Mouse (Mus musculus): ENCODE data around the gene Gm42742.

Gm42742 gene

DNA sequence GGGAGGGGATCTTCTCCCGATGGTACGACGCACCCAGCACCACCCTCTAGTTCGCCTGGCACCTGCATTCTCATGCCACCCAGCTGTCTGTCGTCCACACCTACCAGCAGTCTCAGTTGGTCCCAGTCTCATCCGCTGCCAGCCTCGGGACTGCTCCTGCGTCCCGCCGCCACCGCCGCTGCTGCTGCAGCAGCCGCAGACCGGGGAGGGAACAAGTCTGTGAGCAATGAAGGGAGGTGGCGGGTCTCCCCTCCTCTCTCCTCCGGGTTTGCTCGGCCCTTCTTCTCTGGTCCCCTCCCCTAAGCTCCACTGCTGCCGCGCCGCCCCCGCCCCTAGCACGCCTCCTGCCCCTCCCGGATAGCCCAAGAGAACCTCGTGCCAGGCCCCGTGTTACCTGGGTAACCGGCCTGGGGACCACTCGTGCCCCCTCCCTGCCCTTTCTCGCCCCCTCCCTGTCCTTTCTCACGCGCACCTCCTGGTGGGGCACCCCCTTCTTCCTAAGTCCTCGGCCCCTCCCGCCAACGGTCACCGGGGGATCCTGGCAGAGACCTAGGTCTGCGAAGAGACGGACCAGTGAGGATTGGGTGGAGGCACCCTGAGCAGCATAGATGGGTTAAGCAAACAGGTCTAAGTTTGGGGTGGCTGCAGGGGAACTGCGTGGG is at the start of gene Gm42742, which contains the start of gene Prrt2:
Gene Gm42742 (minus strand): TSS at position 197 of the 662 bp plus-strand sequence.
Gene Prrt2 (minus strand): TSS at position 311 of the 662 bp plus-strand sequence.
- DNase-seq (ENCODE audit: low spot score in 2 of 2) = peak; percentile 71 to 75

DNA sequence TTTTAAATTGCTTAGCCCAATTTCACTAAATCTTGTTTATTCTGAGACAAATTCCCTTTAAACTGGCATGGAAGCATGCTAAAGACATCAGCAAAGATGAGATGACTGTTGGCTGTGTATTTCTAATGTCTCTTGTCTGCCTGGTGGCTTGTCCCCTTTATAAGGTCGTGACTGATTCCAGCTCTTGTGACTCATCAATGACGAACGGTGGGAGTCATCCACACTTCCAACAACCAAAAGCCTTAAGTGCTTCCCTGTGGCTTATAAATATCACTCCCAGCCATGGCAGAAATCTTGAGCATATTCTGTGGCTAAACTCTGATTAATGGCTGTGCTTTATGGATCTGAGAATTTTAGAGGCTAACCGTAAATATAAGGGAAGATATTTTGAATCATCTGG is 45.4 kb upstream of the Gm42742 start:
- DNase-seq (ENCODE audit: low spot score in 2 of 2) = no peak

DNA sequence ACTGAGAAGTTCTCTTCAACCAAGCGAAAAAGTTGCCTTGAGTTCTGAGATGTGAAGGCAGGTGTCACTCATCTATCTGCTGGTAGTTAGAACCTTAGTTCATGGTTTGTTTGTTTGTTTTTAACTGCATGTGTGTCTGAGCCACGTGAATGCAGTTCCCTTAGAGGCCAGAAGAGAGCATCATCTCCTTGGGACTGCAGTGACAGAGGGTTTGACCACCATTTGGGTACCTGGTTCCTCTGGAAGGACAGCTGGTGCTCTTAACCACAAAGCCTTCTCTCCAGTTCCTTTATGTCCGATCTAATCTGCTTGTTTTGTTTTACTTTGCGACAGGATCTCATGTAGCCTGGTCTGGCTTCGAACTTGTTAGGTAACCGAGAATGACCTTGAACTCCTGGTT is 44.6 kb upstream of the Gm42742 start:
- no peak for DNase-seq (ENCODE audit: low spot score in 2 of 2)

DNA sequence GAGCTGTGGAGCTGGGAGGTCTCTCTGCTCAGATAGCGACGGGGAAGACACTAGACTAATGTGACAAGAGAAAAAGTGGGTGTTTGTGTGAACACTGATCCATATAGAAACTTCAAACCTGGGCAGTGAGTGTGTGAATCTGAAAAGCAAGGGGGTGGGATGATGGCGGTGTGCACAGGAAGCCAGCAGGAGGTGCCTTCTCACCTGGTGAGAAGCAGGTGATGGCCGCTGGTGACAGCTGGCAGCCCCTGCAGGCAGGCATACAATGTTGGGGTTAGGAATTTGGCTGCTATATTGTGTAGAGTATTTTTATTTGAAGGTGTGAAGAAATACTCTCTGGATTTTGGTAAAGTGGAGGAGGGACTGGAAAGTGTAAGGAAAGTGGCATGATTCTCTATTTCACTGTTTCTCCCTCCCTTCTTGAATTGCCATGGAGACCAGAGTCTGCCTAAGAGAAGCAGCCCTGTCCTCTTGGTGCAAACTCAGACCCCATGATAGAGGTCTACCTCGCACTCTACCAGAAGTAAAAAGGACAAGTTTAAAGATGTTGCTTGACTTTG is 34.2 kb upstream of the Gm42742 start:
- DNase-seq (ENCODE audit: low spot score in 2 of 2) = peak; percentile 17 to 29

DNA sequence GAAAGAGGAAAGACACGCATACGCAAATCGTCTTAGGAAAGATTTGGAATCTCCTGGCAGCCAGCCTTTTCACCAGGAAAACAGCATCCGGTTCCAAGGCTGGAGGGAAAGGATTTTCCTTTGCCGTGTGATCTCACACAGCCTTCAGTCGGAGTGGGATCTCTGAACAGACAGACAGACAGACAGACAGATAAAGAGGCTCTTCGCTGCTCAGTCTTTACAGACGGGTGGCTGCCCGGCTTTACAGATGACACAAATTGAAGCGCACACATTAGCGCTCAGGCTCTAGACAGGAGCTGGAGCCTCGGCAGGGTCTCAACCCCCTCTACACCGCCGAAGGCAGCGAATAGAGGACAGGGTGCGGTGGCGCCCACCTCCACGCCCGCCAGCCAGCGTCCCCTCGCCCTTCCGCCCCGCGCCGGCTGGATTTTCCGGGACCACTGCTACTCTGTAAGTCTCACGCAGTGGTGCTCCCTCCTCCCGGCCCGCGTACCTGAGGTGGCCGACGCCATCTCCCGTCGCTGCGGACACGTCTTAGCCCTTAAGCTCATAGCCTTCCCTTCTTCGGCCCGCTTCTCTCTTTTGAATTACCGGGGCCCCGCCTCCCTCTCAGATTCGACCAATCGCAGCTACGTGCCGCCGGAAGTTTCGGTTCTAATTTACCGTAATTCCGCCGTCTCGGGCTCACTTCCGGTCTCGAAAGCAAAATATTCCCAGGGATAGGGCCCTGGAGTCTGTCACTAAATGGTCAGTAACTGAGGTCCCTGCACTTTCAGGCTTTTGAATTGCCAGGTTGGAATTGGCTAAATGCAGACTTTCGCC is 21.2 kb upstream of the Gm42742 start, which contains the start of gene Kif22:
Gene Kif22 (minus strand): TSS at position 621 of the 822 bp plus-strand sequence.
- peak; percentile 87 to 91 for DNase-seq (ENCODE audit: low spot score in 2 of 2)

DNA sequence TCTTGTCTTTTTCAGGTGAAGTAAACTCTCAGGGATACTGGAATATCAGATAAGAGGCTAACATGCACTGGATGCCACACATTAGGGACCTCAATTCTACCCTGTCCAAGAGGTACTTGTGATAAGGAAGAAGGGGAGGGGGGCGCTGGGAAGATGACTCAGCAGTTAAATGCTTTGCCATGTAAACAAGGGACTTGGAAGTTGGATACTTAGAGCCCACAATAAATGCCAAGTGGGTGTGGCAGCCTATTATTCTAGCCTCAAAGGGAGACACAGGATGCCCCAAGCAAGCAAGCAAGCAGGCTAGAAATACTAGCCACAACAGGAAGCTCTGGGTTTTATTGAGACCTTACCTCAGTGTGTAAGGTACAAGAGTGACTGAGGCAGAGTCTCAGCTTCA is 10.3 kb upstream of the Gm42742 start:
- DNase-seq (ENCODE audit: low spot score in 2 of 2) = no peak

DNA sequence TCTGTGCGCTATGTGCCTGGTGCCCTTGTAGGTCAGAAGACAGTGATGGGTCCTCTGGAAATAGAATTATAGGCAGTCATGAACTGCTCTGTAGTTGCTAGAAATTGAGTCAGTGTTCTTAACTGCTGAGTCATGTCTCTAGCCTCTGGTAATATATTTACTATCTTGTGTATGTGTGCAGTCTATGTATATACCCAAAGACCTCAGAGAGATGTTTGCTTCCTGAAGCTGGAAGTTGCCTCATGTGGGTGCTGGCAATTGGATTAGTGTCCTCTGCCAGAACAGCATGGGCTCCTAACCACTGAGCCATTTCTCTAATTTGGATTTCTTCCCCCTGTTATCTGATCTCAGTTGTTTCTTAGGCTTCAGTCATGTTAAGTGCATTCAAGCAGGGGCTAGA is 9.3 kb upstream of the Gm42742 start:
- DNase-seq (ENCODE audit: low spot score in 2 of 2) = no peak

DNA sequence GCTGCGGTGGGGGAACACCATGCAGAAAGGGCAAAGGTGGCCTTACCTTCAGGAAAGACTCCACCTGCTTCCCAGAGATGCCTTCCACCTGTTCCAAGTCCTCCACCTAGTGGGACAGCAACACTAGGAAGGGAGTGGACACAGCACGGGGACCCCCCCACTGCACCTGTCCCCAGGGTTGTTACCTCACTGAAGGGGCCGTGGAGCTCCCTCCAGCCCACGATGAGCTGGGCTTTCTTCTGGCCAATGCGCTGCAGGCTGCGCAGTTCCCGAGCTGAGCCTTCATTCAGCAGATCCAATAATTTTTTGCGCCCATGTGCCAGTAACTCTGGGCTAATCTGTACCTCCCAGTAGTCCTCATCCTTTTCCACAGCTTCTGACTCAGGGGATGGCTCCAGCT is 7.0 kb upstream of the Gm42742 start:
- DNase-seq (ENCODE audit: low spot score in 2 of 2) = peak in 1 of 2 experiments; percentile 45

DNA sequence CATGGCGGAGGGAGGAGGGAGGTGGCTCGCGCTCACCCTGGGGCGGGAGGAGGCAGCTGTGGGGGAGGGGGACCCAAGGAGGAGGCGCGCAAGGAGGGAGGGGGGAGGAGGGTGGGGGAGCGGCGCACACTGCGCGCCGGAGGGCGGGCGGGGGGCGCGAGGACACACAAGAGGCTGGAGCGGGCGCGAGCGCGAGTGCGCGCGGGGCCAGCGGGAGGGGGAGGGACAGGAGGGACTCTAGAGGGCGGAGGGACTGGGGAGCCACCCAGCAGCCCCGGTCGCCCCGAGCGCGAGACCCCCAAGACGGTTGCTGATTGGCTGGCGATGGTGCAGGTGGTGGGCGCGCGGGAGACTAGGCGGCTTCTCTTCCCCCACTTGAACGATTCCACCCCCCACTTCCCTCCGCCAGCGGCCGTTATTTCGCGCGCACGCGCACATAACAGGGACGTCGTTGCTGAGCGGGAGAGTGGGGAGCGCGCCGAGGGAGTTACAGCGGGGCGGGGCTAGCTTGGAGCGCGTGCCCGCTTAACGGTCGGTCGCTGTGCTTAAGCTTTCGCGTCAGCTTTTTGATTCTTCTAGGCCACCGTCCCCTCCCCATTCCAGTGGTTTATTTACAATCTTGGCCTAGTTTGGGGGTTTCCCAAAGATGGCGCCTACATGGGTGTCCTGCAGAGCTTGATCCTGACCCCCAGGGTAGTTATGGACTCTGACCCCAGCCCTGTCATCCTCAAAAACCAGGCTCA is 6.3 kb upstream of the Gm42742 start, which contains the start of gene Maz:
Gene Maz (minus strand): TSS at position 54 of the 743 bp plus-strand sequence.
- DNase-seq (ENCODE audit: low spot score in 2 of 2) = peak; percentile 99

DNA sequence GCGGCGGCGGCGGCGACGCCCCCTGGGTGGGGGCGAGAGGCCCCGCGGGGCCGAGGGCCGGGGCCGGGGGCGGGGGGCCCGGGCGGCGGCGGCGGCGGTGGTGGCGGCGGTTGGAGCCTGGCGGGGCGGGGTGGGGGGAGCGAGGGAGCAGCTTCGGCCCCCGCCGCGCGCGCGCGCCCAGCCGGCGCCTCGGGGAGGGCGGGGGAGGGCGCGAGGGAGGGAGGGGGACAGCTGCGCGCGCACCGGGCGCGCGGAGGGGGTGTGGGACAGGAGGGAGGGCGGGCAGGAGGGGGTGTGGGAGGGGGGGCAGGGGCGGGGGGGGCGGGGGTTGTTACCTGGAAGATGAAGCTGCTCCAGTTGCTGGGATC is 5.7 kb upstream of the Gm42742 start:
- DNase-seq (ENCODE audit: low spot score in 2 of 2) = no peak

DNA sequence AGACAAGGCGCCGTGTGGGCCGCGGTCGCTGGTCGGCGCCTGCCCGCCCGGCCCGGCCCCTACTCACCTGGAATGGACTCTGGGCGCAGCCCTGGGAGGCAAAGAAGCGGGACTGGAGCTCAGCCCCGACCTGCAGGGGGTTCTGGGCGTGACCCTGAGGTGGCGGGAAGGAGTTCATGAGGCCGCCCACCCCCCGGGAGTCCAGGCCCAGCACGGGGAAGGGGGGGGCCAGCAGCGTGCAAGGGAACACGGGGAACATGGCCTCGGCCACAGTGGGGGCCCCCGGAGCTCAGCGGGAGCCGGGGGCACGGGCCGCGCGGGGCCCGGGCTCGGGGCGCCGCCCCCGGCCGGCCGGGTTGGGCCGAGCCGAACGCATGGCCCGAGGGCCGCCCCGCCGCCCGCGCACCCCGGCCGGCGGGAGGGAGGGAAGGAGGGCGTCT is 5.3 kb upstream of the Gm42742 start:
- DNase-seq (ENCODE audit: low spot score in 2 of 2) = peak in 1 of 2 experiments; percentile 39

DNA sequence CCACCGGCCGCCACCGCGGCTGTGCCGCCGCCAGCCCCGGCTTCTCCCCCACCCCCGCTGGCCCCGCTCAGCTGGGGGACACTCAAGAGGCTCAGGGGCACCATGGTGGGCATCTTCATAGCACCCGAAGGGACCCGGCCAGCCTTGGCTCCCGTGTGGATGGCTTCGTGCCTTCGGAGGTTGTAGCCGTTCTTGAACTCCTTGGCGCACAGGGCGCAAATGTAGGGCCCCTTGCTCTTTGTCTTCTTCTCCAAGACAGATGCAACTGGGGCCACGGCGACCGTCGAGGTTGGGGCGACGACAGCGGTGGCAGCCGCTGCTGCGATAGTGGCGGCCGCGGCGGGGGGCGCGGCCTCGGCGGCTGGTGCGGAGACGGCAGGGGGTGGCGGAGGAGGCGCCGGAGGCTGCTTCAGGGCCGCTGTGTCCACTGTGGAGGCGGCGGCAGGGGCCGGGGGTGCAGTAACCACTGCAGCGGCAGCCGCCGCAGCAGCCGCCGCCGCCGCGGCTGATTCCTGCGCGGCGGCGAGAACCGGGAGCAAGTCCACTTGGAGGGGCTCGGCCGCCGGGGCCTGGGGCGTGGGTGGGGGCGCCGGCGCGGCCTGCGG is 4.8 kb upstream of the Gm42742 start:
- DNase-seq (ENCODE audit: low spot score in 2 of 2) = no peak

DNA sequence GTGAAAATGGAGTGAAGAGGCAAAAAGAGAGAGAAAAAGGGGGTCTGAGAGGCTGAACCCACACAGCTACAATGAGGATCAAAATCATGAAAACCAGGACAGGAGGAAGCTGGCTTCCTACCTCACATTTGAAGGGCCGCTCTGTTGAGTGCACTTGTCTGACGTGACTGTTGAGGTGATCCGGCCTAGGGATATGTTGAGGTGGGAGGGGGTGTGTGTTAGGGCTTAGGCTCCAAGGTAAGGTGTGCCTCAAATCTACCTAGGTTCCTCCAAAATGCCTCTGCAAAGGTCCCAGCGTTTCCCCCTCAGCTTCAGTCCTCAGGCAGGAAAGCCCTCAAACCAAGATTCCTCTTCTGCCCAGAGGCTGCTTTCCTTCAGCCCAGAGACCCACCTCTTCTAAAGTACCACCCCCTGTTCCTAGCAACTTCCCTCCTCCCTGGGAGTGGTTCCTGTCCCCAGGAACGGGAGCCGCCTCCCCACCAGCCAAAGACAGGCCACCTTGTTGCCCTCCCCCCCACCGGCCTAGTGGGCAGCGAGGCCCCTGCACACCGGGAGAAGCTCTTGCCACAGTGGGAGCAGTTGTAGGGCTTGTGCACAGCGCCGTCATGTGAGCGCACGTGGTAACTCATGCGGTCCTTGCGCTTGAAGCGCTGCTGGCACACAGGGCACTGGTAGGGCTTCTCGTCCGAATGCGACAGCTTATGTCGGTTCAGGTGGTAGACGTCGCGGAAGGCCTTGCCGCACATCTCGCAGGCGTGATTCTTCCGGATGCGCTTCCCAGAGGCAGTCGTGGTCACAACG is 4.1 kb upstream of the Gm42742 start:
- DNase-seq (ENCODE audit: low spot score in 2 of 2) = peak; percentile 75 to 84

DNA sequence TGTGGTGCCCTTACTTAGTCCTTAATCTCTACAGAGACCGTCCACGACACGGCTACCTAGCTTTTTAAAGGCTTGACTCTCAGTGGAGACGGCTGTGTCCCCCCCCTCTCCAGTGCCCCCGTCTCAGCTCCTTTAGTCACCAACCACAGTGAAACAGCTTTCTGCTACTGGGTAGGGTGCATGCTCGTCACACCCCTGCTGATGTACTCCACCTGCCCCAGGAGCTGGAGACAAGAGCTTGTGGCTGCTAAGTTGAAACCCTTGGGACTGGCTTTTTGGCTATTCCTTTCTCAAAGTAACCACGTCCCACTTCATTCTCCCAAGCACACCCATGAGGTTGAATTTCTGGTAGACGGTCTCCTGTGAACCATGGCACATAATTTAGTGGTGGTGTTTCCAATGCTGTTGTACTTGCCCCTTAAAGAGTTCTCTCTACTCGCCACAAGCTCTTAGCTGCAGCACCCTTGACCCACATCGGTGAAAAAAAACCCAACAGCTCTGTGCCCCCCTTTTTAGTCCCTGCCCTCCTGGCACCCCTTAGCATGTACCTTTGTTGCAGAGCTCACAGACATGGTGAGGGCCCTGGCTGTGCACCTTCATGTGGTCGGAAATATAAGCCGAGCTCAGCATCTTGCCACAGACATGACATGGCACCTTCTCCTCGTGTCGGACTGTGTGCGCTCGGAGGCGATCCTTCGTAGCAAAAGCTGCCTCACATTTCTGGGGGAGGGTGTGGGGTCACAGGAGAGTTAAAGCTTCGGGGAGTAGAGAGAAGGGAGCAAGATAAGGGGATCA is 3.2 kb upstream of the Gm42742 start:
- peak in 1 of 2 experiments; percentile 12 for DNase-seq (ENCODE audit: low spot score in 2 of 2)

DNA sequence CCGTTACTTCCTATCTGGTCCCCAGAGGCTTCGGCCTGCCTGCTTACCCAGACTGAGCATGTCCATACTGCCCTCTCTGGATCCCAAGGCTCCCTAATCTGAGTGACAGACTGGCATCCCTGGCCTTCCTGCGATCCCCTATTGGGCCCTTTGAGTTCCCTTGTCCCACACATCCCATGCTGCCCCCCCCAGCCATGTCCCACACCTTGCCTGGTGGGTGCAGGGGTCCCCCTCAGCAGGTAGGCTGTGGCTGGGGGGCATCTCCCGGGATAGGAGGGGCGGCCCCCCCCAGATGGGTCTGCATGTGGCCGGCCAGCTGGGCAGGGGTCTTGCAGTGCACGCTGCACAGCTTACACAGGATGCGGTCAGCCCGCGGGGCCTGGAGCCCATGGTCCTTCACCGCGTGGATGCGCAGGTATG is 2.4 kb upstream of the Gm42742 start:
- no peak for DNase-seq (ENCODE audit: low spot score in 2 of 2)

DNA sequence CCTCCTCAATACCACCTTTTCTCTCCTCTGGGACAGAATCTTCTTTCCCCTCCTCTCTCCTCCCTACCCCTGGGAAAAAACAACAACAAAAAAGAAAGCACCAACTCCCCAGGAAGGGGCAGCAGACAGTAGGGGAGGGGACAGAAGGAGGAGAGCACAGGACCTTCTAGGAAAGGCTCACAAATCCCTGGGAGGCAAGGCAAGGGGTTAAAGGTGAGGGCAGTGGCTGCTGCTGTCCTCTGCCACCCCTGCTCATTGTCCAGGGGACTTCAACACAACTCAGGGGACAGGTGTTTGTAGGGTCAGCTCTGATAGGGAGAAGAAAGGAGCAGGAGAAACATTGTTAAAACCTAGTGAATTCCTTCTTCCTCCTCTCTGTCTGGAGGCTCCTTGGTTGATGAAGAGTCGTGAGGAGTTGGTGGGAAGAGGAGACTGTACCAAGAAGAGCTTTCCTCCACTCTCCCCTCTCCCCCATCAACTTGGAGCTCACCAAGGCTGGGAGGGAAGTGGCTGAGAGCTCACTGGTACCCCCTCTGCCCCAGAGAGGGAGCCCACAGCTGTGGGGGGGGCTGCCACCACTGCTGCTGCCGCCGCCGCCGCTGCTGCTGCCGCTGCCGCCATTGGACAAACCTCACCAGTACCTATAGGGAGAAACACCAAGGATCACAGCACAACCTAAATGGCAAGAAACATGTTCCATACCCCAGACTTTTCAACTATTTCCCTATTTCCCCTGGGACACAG is 1.8 kb upstream of the Gm42742 start:
- DNase-seq (ENCODE audit: low spot score in 2 of 2) = no peak

DNA sequence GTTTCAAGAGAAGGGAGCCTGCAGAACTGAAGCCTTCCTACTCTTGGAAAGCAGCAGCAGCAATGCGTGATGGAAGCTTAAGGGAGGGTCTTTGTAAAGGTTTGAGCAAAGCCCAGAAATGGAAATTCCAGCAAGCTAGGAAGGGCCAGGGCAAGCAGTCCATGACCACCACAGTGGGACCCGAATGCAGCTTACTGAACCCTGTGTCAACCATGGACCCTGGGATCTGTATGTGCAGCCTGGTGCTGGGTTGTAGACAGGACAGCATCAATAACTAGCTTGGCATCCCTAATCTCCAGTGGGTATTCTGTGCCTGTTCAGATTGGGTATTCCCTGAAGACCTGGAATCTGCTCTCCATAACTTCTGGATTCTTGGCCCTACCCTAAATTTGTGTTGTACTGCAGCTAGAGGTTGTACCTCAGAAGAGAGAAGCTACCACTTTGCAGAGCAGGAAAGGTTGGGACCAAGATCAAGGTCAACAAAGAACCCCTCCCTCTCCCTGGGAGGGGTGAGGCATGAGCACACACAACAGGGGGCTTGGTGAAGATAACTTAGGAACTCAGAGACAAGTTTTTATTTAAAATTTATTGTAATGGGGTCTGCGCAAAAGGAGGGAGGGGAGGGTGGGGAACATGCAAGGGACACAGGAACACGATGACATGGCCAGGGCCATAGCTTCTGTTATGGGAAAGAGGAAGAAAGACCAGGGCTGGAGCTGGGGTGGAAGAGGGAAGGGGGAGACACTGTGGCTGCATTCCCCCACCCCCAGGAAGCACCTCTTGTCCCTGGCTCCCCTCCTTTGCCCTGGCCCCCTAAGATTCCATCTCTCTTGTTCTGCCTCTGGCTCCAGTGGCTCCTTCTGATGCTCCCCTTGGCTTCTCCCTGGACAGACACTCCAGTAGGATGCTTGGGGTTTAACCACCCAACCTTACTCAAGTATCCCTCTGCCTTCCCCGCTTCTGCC is 948 bp upstream of the Gm42742 start:
- peak in 1 of 2 experiments; percentile 46 for DNase-seq (ENCODE audit: low spot score in 2 of 2)

DNA sequence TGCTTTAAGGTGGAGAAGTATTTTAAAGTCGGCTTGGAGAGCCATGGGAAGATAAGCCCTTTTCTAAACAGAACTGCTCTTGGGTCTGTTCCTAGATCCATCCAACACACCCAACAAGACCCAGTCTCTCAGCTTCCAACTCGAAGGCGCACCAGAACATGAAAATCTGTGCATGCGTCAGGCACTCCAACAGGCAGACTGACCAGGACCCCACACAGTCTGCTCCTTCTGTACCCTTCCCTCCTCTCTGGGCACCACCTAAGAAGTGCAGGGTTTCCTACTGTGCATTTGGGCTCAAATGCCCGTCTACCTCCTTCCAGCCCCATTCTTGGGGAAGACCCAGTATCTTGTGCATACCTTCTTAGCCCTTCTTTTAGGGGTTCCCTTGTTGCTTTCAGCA is 406 bp downstream of the Gm42742 start:
- no peak for DNase-seq (ENCODE audit: low spot score in 2 of 2)

All from frontal cortex, postnatal 36 days (tissue).